Mouse (Mus musculus) ES-Bruce4 (cell line): Measurements from ENCODE around the gene Acp1.

Source experiments
- CTCF ChIP-seq: IDR thresholded peaks from one replicate; pipeline ENCODE4 v1.8.1; 2011; ENCODE audit warnings: low read depth, low read length
- POLR2A ChIP-seq: IDR thresholded peaks from one replicate; pipeline ENCODE4 v1.8.1; 2011; ENCODE audit warnings: low read length; ENCODE audit not compliant: insufficient read depth

- TF ChIP-seq POLR2A (no peak), CTCF (no peak)
Observed at GRCm38 (mm10) chr12:30884622-30885230, 26.7 kb downstream of the Acp1 start.
